Mouse (Mus musculus) hindbrain, embryonic 10.5 days (tissue): ENCODE measurements around the gene Zfp11. TPM values are rescaled to one million over a fixed set of nuclear protein-coding genes. Genes with fewer than 3 reads are reported as not detected.
"Not testable (repeated sequence)": the region's sequence is repeated elsewhere in the genome, so short reads cannot be mapped to it uniquely, and the experiment has no call there.

ENCODE experiments used
- DNase-seq: peaks from one replicate; pipeline ENCODE4 v3.0.0-alpha.2; 2017; ENCODE audit warnings: low spot score
- H3K27ac ChIP-seq: fragments of 300-500 bp; sonication (generic); 2 replicates; pipeline ENCODE4 v1.5.1; 2016; ENCODE audit warnings: mild to moderate bottlenecking, moderate library complexity
- H3K27me3 ChIP-seq: fragments of 300-500 bp; sonication (generic); 2 replicates; pipeline ENCODE4 v1.6.1; 2016; ENCODE audit warnings: mild to moderate bottlenecking; ENCODE audit not compliant: poor library complexity, insufficient read depth, severe bottlenecking
- H3K36me3 ChIP-seq: fragments of 300-500 bp; sonication (generic); 2 replicates; pipeline ENCODE4 v1.6.1; 2016; ENCODE audit warnings: mild to moderate bottlenecking, moderate library complexity
- H3K4me1 ChIP-seq: fragments of 300-500 bp; sonication (generic); replicated peaks from 2 replicates; pipeline ENCODE4 v1.6.1; 2016; ENCODE audit warnings: mild to moderate bottlenecking
- H3K4me3 ChIP-seq: fragments of 300-500 bp; sonication (generic); 2 replicates; pipeline ENCODE4 v1.5.1; 2016; ENCODE audit warnings: mild to moderate bottlenecking, moderate library complexity
- H3K9me3 ChIP-seq: fragments of 300-500 bp; sonication (generic); 2 replicates; pipeline ENCODE4 v1.6.1; 2016; ENCODE audit warnings: mild to moderate bottlenecking, moderate library complexity
- WGBS: fragments of 180-500 bp; shearing (Covaris S2); methylation state at CpG from one replicate; pipeline ENCODE4 v1.1.7; 2016; 5-methylcytosine and 5-hydroxymethylcytosine counted together
- polyA plus RNA-seq: library from polyadenylated mRNA; unstranded; fragments of >200 nt; fragmentation: Nextera tagmentation; extraction: Ambion mirVana; gene quantifications from 2 replicates; pipeline ENCODE4 v1.2.1, GENCODE M21; 2016

Gene Zfp11
- 6.5 and 6.8 TPM in 2 replicates for polyA plus RNA-seq

GRCm38 (mm10) chr5:129670036-129670458, at the start of gene Zfp11:
TSS of gene Zfp11 (minus strand) at chr5:129670099.
- DNase-seq, result peak; percentile 84
- WGBS, result 2% methylated on average over 23 of the region's 23 CpGs
- H3K4me1 ChIP-seq, result peaks cover 14% of the 10 kb centered on the region
- no peaks in the 10 kb centered on the region for H3K27me3 ChIP-seq
- peaks cover 20% of the 10 kb centered on the region for H3K9me3 ChIP-seq
- no peaks in the 10 kb centered on the region for H3K36me3 ChIP-seq
- H3K27ac ChIP-seq, result peak within 1 kb of the TSS; percentile 93
- peak within 1 kb of the TSS; percentile 91 for H3K4me3 ChIP-seq

DNA sequence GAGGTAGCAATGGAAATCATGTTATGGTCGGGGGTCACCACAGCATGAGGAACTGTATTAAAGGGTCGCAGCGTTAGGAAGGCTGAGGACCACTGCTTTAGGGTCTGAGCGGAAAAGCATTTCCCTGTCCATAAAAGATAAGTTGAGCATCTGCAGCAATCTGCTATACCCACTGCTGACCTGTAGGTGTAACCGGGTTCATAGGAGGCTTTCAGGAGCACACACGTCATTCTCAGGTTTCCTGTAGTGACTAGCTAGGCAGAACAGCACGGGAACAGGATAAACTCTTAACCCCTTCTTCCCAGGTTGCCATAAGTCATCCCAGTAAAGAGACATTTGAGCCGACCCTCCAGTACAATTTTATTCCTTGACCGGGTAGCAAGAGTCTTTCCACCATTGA, 47.1 kb upstream of the Zfp11 start:
- H3K4me3 ChIP-seq, result no peak overlapping the region
- no peak for DNase-seq
- H3K27ac ChIP-seq, result no peak overlapping the region
- no peaks in the 10 kb centered on the region for H3K27me3 ChIP-seq
- no peaks in the 10 kb centered on the region for H3K9me3 ChIP-seq
- peaks cover 9% of the 10 kb centered on the region for H3K4me1 ChIP-seq
- H3K36me3 ChIP-seq, result peaks cover 40% of the 10 kb centered on the region
- WGBS, result 85% methylated on average over 9 of the region's 9 CpGs

DNA sequence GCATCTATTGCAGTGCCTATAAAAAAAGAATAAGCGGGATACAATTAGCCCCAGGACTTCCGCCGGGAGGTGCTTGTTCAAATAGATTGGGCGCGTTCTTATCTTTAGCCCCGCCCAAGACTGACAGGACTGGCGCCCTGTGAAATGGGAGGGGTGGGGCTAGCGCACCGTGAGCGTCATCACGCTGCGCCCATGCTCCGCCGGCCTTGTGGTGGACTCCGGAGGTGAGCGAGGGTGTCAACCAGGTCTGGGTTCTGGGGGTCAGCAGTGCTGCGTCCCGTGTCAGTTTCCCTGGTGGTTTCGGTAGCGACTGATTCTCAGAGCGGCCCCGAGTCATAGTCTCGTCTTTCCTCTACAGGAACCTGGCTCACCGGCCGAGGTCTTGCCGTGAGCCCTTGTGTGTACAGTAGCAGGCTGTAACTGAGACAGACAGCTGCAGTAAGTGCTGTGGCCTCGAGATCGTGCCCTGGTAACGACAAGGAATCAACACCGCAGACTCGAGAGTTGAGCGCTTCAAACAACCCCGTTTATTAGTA, 45.5 kb upstream of the Zfp11 start, which contains the start of gene Mrps17:
Mrps17 (plus strand) TSS at position 172 of the 536 bp plus-strand sequence.
- Histone ChIP-seq H3K4me3 (peak within 1 kb of the TSS; percentile 83), H3K27me3 (no peaks in the 10 kb centered on the region), H3K9me3 (no peaks in the 10 kb centered on the region), H3K4me1 (peaks cover 9% of the 10 kb centered on the region), H3K36me3 (peaks cover 39% of the 10 kb centered on the region), H3K27ac (peak within 1 kb of the TSS; percentile 86)
- under 1% methylated on average over 33 of the region's 33 CpGs for WGBS
- DNase-seq, result peak; percentile 94

GRCm38 (mm10) chr5:129708412-129708811, 38.5 kb upstream of the Zfp11 start, which contains the start of gene Sept14:
TSS of gene Sept14 (minus strand) at chr5:129708512.
- H3K27me3 ChIP-seq, result no peaks in the 10 kb centered on the region
- no peaks in the 10 kb centered on the region for H3K9me3 ChIP-seq
- WGBS, result 56% methylated on average over 2 of the region's 2 CpGs
- H3K27ac ChIP-seq, result no peak within 1 kb of the TSS
- H3K36me3 ChIP-seq, result no peaks in the 10 kb centered on the region
- H3K4me3 ChIP-seq, result no peak within 1 kb of the TSS
- no peaks in the 10 kb centered on the region for H3K4me1 ChIP-seq
- no peak for DNase-seq

- H3K27me3 ChIP-seq, result no peaks in the 10 kb centered on the region
- H3K4me3 ChIP-seq, result no peak overlapping the region
- DNase-seq, result no peak
- H3K27ac ChIP-seq, result no peak overlapping the region
- no peaks in the 10 kb centered on the region for H3K36me3 ChIP-seq
- H3K4me1 ChIP-seq, result no peaks in the 10 kb centered on the region
- no peaks in the 10 kb centered on the region for H3K9me3 ChIP-seq
Measured at GRCm38 (mm10) chr5:129703368-129703767, 33.5 kb upstream of the Zfp11 start.

GRCm38 (mm10) chr5:129701706-129702105, 31.8 kb upstream of the Zfp11 start:
- Histone ChIP-seq H3K9me3 (no peaks in the 10 kb centered on the region), H3K4me3 (no peak overlapping the region), H3K27me3 (no peaks in the 10 kb centered on the region), H3K4me1 (no peaks in the 10 kb centered on the region), H3K27ac (no peak overlapping the region), H3K36me3 (no peaks in the 10 kb centered on the region)
- DNase-seq, result no peak
- WGBS, result 77% methylated on average over 1 of the region's 1 CpGs

GRCm38 (mm10) chr5:129700506-129700905, 30.6 kb upstream of the Zfp11 start:
- Histone ChIP-seq H3K36me3 (no peaks in the 10 kb centered on the region), H3K4me3 (no peak overlapping the region), H3K4me1 (no peaks in the 10 kb centered on the region), H3K27me3 (no peaks in the 10 kb centered on the region), H3K27ac (no peak overlapping the region), H3K9me3 (no peaks in the 10 kb centered on the region)
- 29% methylated on average over 2 of the region's 2 CpGs for WGBS
- no peak for DNase-seq

DNA sequence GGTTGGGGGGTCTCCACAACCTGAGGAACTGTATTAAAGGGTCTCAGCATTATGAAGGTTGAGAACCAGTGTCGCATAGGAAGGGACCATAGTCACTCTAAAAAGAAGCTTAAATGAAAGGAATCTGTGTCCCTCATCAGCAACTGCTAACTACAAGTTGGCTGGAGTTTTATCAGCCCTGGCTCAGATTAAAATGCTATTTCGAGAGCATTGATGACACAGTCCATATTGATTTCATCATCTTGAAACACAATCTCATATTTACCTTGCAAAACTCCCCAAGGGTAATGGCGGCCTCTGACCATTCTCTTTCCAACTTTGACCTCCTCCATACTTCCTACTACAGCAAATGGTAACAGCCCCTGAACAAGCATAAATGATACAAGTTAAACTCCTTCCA, 20.6 kb upstream of the Zfp11 start:
- 80% methylated on average over 3 of the region's 3 CpGs for WGBS
- Histone ChIP-seq H3K4me1 (no peaks in the 10 kb centered on the region), H3K9me3 (no peaks in the 10 kb centered on the region), H3K27ac (no peak overlapping the region), H3K36me3 (no peaks in the 10 kb centered on the region), H3K27me3 (no peaks in the 10 kb centered on the region), H3K4me3 (no peak overlapping the region)
- DNase-seq, result no peak

- Histone ChIP-seq H3K4me3 (no peak overlapping the region), H3K4me1 (no peaks in the 10 kb centered on the region), H3K9me3 (no peaks in the 10 kb centered on the region), H3K27ac (no peak overlapping the region), H3K36me3 (no peaks in the 10 kb centered on the region), H3K27me3 (no peaks in the 10 kb centered on the region)
- 94% methylated on average over 7 of the region's 7 CpGs for WGBS
- DNase-seq, result no peak
Measured at GRCm38 (mm10) chr5:129687621-129688020, 17.7 kb upstream of the Zfp11 start.

DNA sequence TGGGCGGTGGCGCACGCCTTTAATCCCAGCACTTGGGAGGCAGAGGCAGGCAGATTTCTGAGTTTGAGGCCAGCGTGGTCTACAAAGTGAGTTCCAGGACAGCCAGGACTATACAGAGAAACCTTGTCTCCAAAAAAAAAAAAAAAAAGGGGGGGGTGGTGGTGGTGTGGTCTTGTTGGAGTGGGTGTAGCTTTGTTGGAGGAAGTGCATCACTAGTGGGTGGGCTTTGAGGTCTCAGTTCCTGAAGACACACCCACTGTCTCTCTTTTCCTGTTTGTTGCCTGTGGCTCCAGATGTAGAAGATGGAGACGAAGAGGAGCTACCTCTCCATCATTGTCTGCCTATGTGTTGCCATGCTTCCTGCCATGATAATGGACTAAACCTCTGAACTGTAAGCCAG, 15.2 kb upstream of the Zfp11 start:
- DNase-seq, H3K4me1 ChIP-seq, H3K4me3 ChIP-seq, H3K9me3 ChIP-seq, H3K36me3 ChIP-seq, H3K27me3 ChIP-seq, H3K27ac ChIP-seq: not testable (repeated sequence)
- 88% methylated on average over 5 of the region's 5 CpGs for WGBS

DNA sequence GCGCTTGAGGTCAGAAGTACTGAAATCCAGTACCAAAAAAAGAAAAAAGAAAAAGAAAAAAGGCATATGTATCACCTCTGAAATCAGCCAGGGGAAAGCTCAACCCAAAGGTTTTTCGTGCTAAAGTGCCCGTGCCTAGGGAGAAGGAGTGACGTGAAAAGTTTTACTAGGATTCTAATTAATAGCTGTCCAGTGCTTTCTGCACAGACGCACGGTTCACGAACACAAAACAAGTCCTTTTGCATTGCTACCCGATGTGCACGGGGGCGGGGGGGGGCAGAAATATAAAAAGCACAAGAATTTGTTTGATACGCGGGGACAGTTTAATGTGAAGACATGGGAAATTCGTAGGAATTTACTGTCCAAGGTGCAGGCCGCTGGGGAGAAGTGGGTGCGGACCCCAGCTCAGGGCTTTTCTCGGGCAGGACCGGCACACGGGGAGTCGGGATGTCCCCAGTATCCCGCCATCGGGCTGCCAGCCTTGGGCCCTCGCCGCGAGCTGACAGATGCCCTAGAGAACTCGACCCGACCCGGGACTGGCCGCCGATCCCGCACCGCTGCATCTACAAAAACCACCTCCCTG, 355 bp downstream of the Zfp11 start:
- H3K27me3 ChIP-seq, result no peaks in the 10 kb centered on the region
- peak overlapping the region; percentile 91 for H3K4me3 ChIP-seq
- WGBS, result 1% methylated on average over 31 of the region's 31 CpGs
- H3K9me3 ChIP-seq, result peaks cover 15% of the 10 kb centered on the region
- DNase-seq, result no peak
- H3K4me1 ChIP-seq, result peaks cover 14% of the 10 kb centered on the region
- H3K36me3 ChIP-seq, result no peaks in the 10 kb centered on the region
- peak overlapping the region; percentile 93 for H3K27ac ChIP-seq

DNA sequence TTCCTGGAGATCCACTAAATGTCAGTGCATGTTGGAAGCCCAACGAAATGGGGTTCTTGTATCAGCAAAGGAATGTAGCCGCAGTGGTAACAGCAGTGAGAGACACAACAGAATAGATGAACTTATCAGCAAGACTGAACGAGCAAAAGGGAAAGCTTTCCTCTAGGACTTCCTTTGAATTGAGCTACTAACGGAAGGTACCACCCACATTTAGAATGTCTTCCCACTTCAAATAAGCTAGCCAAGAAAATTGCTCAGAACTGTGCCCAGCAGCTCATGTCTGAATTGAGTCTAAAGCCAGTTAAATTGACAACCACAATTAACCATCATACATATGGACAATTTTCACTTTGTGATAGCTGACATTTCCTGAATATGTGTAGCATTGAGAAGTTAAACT, 2.0 kb downstream of the Zfp11 start:
- Histone ChIP-seq H3K4me3 (no peak overlapping the region), H3K4me1 (peaks cover 14% of the 10 kb centered on the region), H3K27me3 (no peaks in the 10 kb centered on the region), H3K9me3 (no peaks in the 10 kb centered on the region), H3K36me3 (no peaks in the 10 kb centered on the region), H3K27ac (no peak overlapping the region)
- 92% methylated on average over 4 of the region's 4 CpGs for WGBS
- no peak for DNase-seq

- Histone ChIP-seq H3K27ac (no peak overlapping the region), H3K36me3 (no peaks in the 10 kb centered on the region), H3K4me3 (no peak overlapping the region), H3K9me3 (no peaks in the 10 kb centered on the region), H3K4me1 (peaks cover 14% of the 10 kb centered on the region), H3K27me3 (no peaks in the 10 kb centered on the region)
- WGBS, result 97% methylated on average over 10 of the region's 10 CpGs
- no peak for DNase-seq
Measured at GRCm38 (mm10) chr5:129666271-129666909, 3.5 kb downstream of the Zfp11 start.
